Mouse (Mus musculus): ENCODE data around the gene Ddah1.

- TF ChIP-seq EP300 (IDR thresholded peaks at IDR 0.05; ENCODE audit: insufficient read depth, low read depth, low read length) (no peak), POLR2A (IDR thresholded peaks at IDR 0.05; ENCODE audit: insufficient read depth, low read depth, low read length) (no peak), CTCF (IDR thresholded peaks at IDR 0.05) (no peak)
Measured at GRCm38 (mm10) chr3:145838281-145838680, 79.8 kb downstream of the Ddah1 start.
